Comparison of ENCODE assay signal across 19 mouse cellular contexts in genomic region chr10:78367586-78367985, GRCm38 (mm10). TPM values are rescaled to one million over a fixed set of nuclear protein-coding genes. Genes with fewer than 3 reads are reported as not detected.
DNase-seq lines count a peak whose midpoint lies in the region; ATAC-seq and TF ChIP-seq lines count a peak whose summit lies in the region.
"Had no signal": no experiment of that assay in that cellular context is flagged by ENCODE, and none has a peak within 500 bp of the region (broad histone marks: within the 10 kb centered on the region; RNA-seq: fewer than 3 reads in every experiment).

No protein-coding gene starts in this region.

- peaks cover 29% of the 10 kb centered on the region for H3K4me1 ChIP-seq in heart, embryonic 10.5 days
- H3K4me1 ChIP-seq in bone marrow, adult 2 months (ENCODE audit: control insufficient read depth, insufficient read depth, low read length), result peaks cover 6% of the 10 kb centered on the region
- H3K4me1 ChIP-seq in intestine, postnatal 0 days (replicated peaks; ENCODE audit: control insufficient read depth, insufficient read depth, low read length), result peaks cover 6% of the 10 kb centered on the region; the same call in 1 of the 2 replicates
- peaks cover 41% of the 10 kb centered on the region for H3K4me1 ChIP-seq in liver, embryonic 16.5 days (ENCODE audit: control insufficient read depth, low read depth, low read length)
- no peaks in the 10 kb centered on the region for H3K4me1 ChIP-seq in hindbrain, embryonic 14.5 days (replicated peaks; ENCODE audit: control insufficient read depth, insufficient read depth, low read length)
- H3K4me1 ChIP-seq: embryonic facial prominence, embryonic 13.5 days; neural tube, embryonic 13.5 days had no signal

- 29% methylated on average over 4 of the region's 4 CpGs for WGBS in heart, embryonic 10.5 days
- 61% methylated on average over 4 of the region's 4 CpGs for WGBS in bone marrow, adult 2 months
- WGBS in intestine, postnatal 0 days, result 41% methylated on average over 4 of the region's 4 CpGs
- 26% methylated on average over 4 of the region's 4 CpGs for WGBS in liver, embryonic 16.5 days (ENCODE audit: insufficient replicate concordance)
- WGBS in hindbrain, embryonic 14.5 days, result 59% methylated on average over 4 of the region's 4 CpGs

- H3K27ac ChIP-seq in heart, embryonic 10.5 days, result peak overlapping the region; percentile 47; the same call in 1 of the 2 replicates
- H3K27ac ChIP-seq in bone marrow, adult 2 months (ENCODE audit: control insufficient read depth, insufficient read depth, low read depth, low read length, poor library complexity), result peak overlapping the region; percentile 16; the same call in 1 of the 2 replicates
- no peak overlapping the region for H3K27ac ChIP-seq in intestine, postnatal 0 days (ENCODE audit: low read depth, low read length)
- H3K27ac ChIP-seq in liver, embryonic 16.5 days (ENCODE audit: low read length), result peak overlapping the region; percentile 94
- H3K27ac ChIP-seq in hindbrain, embryonic 14.5 days, result no peak overlapping the region
- H3K27ac ChIP-seq: embryonic facial prominence, embryonic 13.5 days; forebrain, embryonic 10.5 days; hindbrain, postnatal 0 days; midbrain, embryonic 12.5 days; neural tube, embryonic 13.5 days had no signal

- TF ChIP-seq CTCF in bone marrow, adult 2 months (IDR thresholded peaks at IDR 0.05; ENCODE audit: control insufficient read depth, insufficient read depth, low read length), result no peak
- TF ChIP-seq CTCF in intestine, postnatal 0 days (IDR thresholded peaks at IDR 0.05; ENCODE audit: low read depth), result no peak

- no peaks in the 10 kb centered on the region for H3K9me3 ChIP-seq in heart, embryonic 10.5 days
- H3K9me3 ChIP-seq in intestine, postnatal 0 days (ENCODE audit: control insufficient read depth), result no peaks in the 10 kb centered on the region
- H3K9me3 ChIP-seq in liver, embryonic 16.5 days (replicated peaks; ENCODE audit: control insufficient read depth, low read length), result no peaks in the 10 kb centered on the region
- no peaks in the 10 kb centered on the region for H3K9me3 ChIP-seq in hindbrain, embryonic 14.5 days (ENCODE audit: control insufficient read depth, low read length)
- H3K9me3 ChIP-seq: embryonic facial prominence, embryonic 13.5 days; forebrain, embryonic 10.5 days; midbrain, embryonic 12.5 days; neural tube, embryonic 13.5 days had no signal

- H3K27me3 ChIP-seq in heart, embryonic 10.5 days (ENCODE audit: insufficient read depth, poor library complexity, severe bottlenecking), result peaks cover 12% of the 10 kb centered on the region
- peaks cover 27% of the 10 kb centered on the region for H3K27me3 ChIP-seq in intestine, postnatal 0 days (replicated peaks; ENCODE audit: control insufficient read depth, insufficient read depth, low read length)
- no peaks in the 10 kb centered on the region for H3K27me3 ChIP-seq in liver, embryonic 16.5 days (ENCODE audit: control insufficient read depth, insufficient read depth, low read depth, low read length)
- no peaks in the 10 kb centered on the region for H3K27me3 ChIP-seq in hindbrain, embryonic 14.5 days (ENCODE audit: control insufficient read depth, insufficient read depth, low read length)
- H3K27me3 ChIP-seq: embryonic facial prominence, embryonic 13.5 days; midbrain, embryonic 12.5 days; neural tube, embryonic 13.5 days had no signal

- no peak for TF ChIP-seq POLR2A in bone marrow, adult 2 months (IDR thresholded peaks at IDR 0.05; ENCODE audit: borderline replicate concordance, control insufficient read depth, low read depth, low read length)

- H3K4me3 ChIP-seq in heart, embryonic 10.5 days, result no peak overlapping the region
- H3K4me3 ChIP-seq in bone marrow, adult 2 months (replicated peaks; ENCODE audit: control insufficient read depth, low read depth, low read length), result no peak overlapping the region
- no peak overlapping the region for H3K4me3 ChIP-seq in intestine, postnatal 0 days (ENCODE audit: low read depth, low read length)
- H3K4me3 ChIP-seq in liver, embryonic 16.5 days (ENCODE audit: low read depth, low read length), result no peak overlapping the region
- no peak overlapping the region for H3K4me3 ChIP-seq in hindbrain, embryonic 14.5 days (replicated peaks; ENCODE audit: low read length)
- H3K4me3 ChIP-seq: embryonic facial prominence, embryonic 13.5 days; forebrain, embryonic 10.5 days; midbrain, embryonic 12.5 days; neural tube, embryonic 13.5 days had no signal

- H3K9ac ChIP-seq in intestine, postnatal 0 days (ENCODE audit: low read depth, low read length), result no peak overlapping the region
- H3K9ac ChIP-seq in liver, embryonic 16.5 days (ENCODE audit: low read depth, low read length), result peak overlapping the region; percentile 41
- no peak overlapping the region for H3K9ac ChIP-seq in hindbrain, embryonic 14.5 days
- H3K9ac ChIP-seq: embryonic facial prominence, embryonic 13.5 days; midbrain, embryonic 12.5 days; neural tube, embryonic 13.5 days had no signal

- H3K4me2 ChIP-seq in intestine, postnatal 0 days (replicated peaks; ENCODE audit: low read depth), result peak overlapping the region; percentile 41; the same call in 1 of the 2 replicates
- peak overlapping the region; percentile 63 for H3K4me2 ChIP-seq in liver, embryonic 16.5 days (ENCODE audit: low read depth, low read length)
- no peak overlapping the region for H3K4me2 ChIP-seq in hindbrain, embryonic 14.5 days (replicated peaks)
- H3K4me2 ChIP-seq: embryonic facial prominence, embryonic 13.5 days; midbrain, embryonic 12.5 days; neural tube, embryonic 13.5 days had no signal

- DNase-seq in heart, embryonic 10.5 days (ENCODE audit: low spot score), result no peak
- DNase-seq in heart, postnatal 4 days, result no peak
- DNase-seq in gastrocnemius, adult 8-10 months (ENCODE audit: low spot score in 2 of 2), result no peak
- DNase-seq in hindbrain, embryonic 14.5 days (ENCODE audit: low spot score), result no peak
- no peak for DNase-seq in layer of hippocampus, adult 9-11 months
- DNase-seq: adrenal gland, adult 2 months; cerebellum, adult 8-10 months; gastrocnemius, postnatal 25 days; layer of hippocampus, postnatal 36 days; lung, postnatal 14 days; right cerebral cortex, postnatal 4 days had no signal

- H3K36me3 ChIP-seq in heart, embryonic 10.5 days, result no peaks in the 10 kb centered on the region
- H3K36me3 ChIP-seq in intestine, postnatal 0 days (ENCODE audit: control insufficient read depth, insufficient read depth), result no peaks in the 10 kb centered on the region
- no peaks in the 10 kb centered on the region for H3K36me3 ChIP-seq in liver, embryonic 16.5 days (ENCODE audit: control insufficient read depth, insufficient read depth)
- no peaks in the 10 kb centered on the region for H3K36me3 ChIP-seq in hindbrain, embryonic 14.5 days (replicated peaks; ENCODE audit: control insufficient read depth, insufficient read depth)
- H3K36me3 ChIP-seq: embryonic facial prominence, embryonic 13.5 days; forebrain, embryonic 10.5 days; midbrain, embryonic 12.5 days; neural tube, embryonic 13.5 days had no signal

- ATAC-seq in intestine, postnatal 0 days, result no peak
- peak; percentile 30; the same call in 1 of the 2 replicates for ATAC-seq in liver, embryonic 16.5 days (ENCODE audit: low read depth)
- no peak for ATAC-seq in hindbrain, embryonic 14.5 days (ENCODE audit: low FRiP score)
- ATAC-seq: hindbrain, postnatal 0 days had no signal

RNA-seq across cellular contexts. Expression of gene Agpat3, which starts 15.3 kb away (rescaled TPM):
- 43.7 and 44.2 TPM in 2 replicates for polyA plus RNA-seq in heart, embryonic 10.5 days (2016; fragmentation: Nextera tagmentation; extraction: Ambion mirVana)
- total RNA-seq in heart, postnatal 4 days (2021), result 100 to 1,000 TPM; 242 to 263 TPM
- 15.4 and 21.4 TPM in 2 replicates for polyA plus RNA-seq in bone marrow, adult 2 months (2011; ENCODE audit: insufficient read depth, insufficient read length, low replicate concordance, missing spikeins)
- polyA plus RNA-seq in intestine, postnatal 0 days (2015; fragmentation: Nextera tagmentation; extraction: Ambion mirVana), result 277 and 284 TPM in 2 replicates
- polyA plus RNA-seq in liver, embryonic 16.5 days (2015; fragmentation: Nextera tagmentation; extraction: Ambion mirVana), result 20.6 and 26.8 TPM in 2 replicates
- total RNA-seq in gastrocnemius, adult 8-10 months (2022), result 100 to 1,000 TPM; 107 to 126 (median 122) TPM
- 80.3 and 81.5 TPM in 2 replicates for polyA plus RNA-seq in hindbrain, embryonic 14.5 days (2014; fragmentation: Nextera tagmentation; extraction: Ambion mirVana)

RNA-seq across cellular contexts. Expression of gene Rrp1, which starts 45.3 kb away (rescaled TPM):
- 271 and 283 TPM in 2 replicates for polyA plus RNA-seq in heart, embryonic 10.5 days (2016; fragmentation: Nextera tagmentation; extraction: Ambion mirVana)
- total RNA-seq in heart, postnatal 4 days (2021), result 100 to 1,000 TPM; 132 to 138 TPM
- 80.6 and 132 TPM in 2 replicates for polyA plus RNA-seq in bone marrow, adult 2 months (2011; ENCODE audit: insufficient read depth, insufficient read length, low replicate concordance, missing spikeins)
- 141 and 148 TPM in 2 replicates for polyA plus RNA-seq in intestine, postnatal 0 days (2015; fragmentation: Nextera tagmentation; extraction: Ambion mirVana)
- 101 and 105 TPM in 2 replicates for polyA plus RNA-seq in liver, embryonic 16.5 days (2015; fragmentation: Nextera tagmentation; extraction: Ambion mirVana)
- total RNA-seq in gastrocnemius, adult 8-10 months (2022), result 10 to 100 TPM; 54.6 to 63.3 (median 59.5) TPM
- polyA plus RNA-seq in hindbrain, embryonic 14.5 days (2014; fragmentation: Nextera tagmentation; extraction: Ambion mirVana), result 324 and 336 TPM in 2 replicates

RNA-seq across cellular contexts. Expression of gene Cstb, which starts 57.9 kb away (rescaled TPM):
- polyA plus RNA-seq in heart, embryonic 10.5 days (2016; fragmentation: Nextera tagmentation; extraction: Ambion mirVana), result 117 and 136 TPM in 2 replicates
- 10 to 100 TPM; 42.8 to 45.3 TPM for total RNA-seq in heart, postnatal 4 days (2021)
- polyA plus RNA-seq in bone marrow, adult 2 months (2011; ENCODE audit: insufficient read depth, insufficient read length, low replicate concordance, missing spikeins), result 41.1 and 77.8 TPM in 2 replicates
- 1,208 and 1,296 TPM in 2 replicates for polyA plus RNA-seq in intestine, postnatal 0 days (2015; fragmentation: Nextera tagmentation; extraction: Ambion mirVana)
- 93.9 and 102 TPM in 2 replicates for polyA plus RNA-seq in liver, embryonic 16.5 days (2015; fragmentation: Nextera tagmentation; extraction: Ambion mirVana)
- 10 to 100 TPM in 3 of 4 experiments, 1 to 10 TPM in 1; 7.8 to 12.6 (median 11.0) TPM for total RNA-seq in gastrocnemius, adult 8-10 months (2022)
- polyA plus RNA-seq in hindbrain, embryonic 14.5 days (2014; fragmentation: Nextera tagmentation; extraction: Ambion mirVana), result 97.3 and 119 TPM in 2 replicates

Comparison
In these comparisons a context has a peak if more than half of its experiments do, and no peak if none do; other contexts are left out.
1. H3K27ac ChIP-seq: peak in heart, embryonic 10.5 days (single experiment), bone marrow, adult 2 months (single experiment) and liver, embryonic 16.5 days (single experiment); none in intestine, postnatal 0 days (single experiment) and hindbrain, embryonic 14.5 days (single experiment).